Mouse (Mus musculus) fat pad, adult 2 months (tissue): ENCODE results near the gene Ncoa3.

Experiments used
- DNase-seq: peaks from one replicate; pipeline ENCODE4 v3.0.0-alpha.2; 2011; ENCODE audit warnings: low read depth, low spot score; ENCODE audit errors: extremely low read depth

Ncoa3 gene

GRCm38 (mm10) chr2:165969961-165970360 lies 22.5 kb upstream of the Ncoa3 start:
- no peak for DNase-seq

GRCm38 (mm10) chr2:165970767-165971166 lies 21.7 kb upstream of the Ncoa3 start:
- no peak for DNase-seq

DNA sequence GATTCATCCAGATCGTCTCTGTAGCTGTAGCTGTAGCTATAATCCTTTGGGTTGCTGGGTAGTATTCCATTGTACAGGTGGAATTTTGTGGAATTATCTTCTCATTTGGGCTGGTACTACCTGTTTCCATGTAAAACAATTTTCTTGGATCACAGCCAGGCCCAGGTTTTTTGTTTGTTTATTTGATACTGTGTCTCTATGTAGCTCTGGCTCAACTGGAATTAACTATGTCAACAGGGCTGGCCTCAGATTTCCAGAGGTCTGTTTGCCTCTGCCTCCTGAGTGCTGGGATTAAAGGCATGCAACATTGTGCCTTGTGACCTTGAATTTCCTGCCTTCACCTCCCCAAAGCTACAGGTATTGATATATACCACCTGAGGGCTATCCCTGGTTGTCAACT lies 18.1 kb upstream of the Ncoa3 start:
- DNase-seq = no peak

- no peak for DNase-seq
Measured at GRCm38 (mm10) chr2:165976186-165976585, 16.2 kb upstream of the Ncoa3 start.

DNA sequence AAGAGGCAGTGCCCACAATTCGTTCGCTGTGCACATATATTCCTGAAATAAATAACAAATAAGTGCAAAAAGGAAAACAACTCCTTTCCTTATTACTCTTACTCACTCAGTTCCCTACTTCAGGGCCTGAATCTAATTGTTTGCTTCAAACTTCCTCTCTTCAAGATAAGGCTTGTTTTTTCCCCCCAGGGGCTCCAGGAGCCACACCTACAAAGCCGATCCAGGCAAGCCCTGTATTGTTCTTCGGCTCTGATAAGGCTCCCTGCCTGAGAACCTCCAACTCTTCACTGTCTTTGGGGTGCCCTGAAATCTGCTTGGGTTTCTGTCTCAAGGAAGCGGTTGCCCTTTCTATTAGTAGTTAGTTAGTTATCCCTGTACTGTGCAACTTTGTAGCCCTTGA lies 15.6 kb upstream of the Ncoa3 start:
- DNase-seq = no peak

DNA sequence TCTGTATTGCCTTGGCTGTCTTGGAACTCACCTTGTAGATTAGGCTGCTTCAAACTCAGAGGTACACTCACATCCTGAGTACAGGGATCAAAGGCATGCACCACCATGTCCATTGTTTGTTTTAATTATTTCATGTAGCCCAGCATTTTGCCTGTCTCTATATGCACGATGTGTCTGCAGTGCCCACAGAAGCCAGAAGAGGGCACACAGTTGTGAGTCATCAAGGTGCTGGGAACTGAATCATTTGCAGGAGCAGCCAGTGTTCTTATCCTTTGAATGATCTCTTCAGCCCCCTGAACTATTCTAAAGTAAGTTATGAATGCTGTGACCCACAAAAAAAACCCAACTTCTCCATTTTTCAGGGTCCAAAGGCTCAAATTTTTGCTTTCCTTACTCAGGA lies 14.3 kb upstream of the Ncoa3 start:
- DNase-seq = no peak

GRCm38 (mm10) chr2:165981248-165981977 lies 11.0 kb upstream of the Ncoa3 start:
- DNase-seq = no peak

DNA sequence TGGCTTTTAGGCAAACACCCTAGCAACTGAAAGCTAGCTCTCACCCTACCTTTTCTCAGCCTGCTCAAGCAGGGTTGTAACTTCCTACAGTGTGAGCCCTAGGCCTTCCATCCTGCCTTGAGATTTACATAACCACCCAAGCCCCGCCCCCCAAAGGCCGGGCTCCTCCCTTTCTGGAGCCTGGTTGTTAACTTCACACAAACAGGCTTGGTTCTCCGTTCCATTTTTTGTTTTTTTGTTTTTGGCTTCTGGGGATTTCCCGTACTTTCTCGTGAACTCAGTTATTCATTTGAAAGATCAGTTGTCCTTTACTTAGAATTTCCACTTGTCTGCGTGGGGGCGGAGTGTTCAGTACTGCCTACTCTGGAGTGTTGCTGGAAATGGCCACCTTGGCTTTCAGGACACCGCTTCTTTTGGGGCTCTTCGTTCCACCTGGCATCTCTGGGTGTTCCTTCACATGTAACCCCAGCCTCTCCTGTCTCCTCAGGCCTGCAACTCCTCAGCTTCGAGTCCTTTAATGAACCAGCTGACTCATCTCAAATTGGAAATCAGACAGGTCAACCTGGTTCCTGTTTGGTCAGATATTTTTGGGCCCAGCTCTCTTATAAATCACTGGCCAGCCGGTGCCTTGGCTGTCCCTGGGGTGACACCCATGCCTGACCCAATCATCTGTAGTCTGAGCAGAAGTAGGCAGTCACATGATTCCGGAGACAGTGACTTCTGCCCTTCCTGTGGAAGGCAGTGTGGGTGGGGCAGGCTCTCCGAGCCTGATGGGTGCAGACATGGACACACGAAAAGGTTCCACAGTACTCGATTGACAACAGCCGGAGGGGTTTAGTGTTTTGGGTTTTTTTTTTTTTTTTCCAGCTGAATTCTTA lies 9.7 kb upstream of the Ncoa3 start:
- peak; percentile 96 for DNase-seq

DNA sequence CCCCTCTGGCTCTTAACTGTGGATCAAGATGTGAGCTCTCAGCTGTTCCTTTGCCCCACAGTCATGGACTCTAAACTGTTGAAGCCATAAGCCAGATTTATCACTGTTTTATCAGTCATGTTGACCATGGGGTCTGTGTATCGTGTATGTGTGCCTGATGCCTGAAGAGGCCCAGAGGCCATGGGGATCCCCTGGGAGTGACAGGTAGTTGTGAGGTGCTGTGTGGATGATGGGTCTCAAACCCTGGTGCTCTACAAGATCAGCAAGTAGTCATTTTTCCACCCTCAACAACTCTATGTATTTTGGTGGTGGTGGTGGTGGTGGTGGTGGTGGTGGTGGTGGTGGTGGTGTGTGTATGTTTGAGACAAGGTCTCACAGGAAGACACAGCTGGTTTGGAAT lies 8.1 kb upstream of the Ncoa3 start:
- DNase-seq = no peak

- DNase-seq = no peak
Measured at GRCm38 (mm10) chr2:165984891-165985290, 7.5 kb upstream of the Ncoa3 start.

DNA sequence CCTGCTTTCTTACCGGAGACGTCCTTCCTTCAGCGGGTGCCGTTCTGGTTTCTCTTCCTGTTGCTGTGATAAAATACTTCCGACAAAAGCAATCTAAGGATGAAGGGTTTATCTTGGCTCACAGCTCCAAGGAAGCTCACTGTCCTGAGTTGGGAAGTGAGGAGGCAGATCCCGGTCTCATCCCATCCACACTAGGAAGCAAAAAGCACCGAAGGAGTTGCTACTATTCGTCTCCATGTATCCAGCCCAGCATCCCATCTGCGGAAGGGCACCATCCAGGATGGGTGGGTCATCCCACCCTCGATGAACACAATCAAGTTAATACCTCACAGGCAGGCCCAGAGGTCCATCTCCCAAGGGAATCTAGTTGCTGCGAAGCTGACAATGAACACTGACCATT lies 6.9 kb upstream of the Ncoa3 start:
- DNase-seq = no peak

- DNase-seq = no peak
Measured at GRCm38 (mm10) chr2:165986921-165987453, 5.4 kb upstream of the Ncoa3 start.

- no peak for DNase-seq
Measured at GRCm38 (mm10) chr2:165993173-165993900, 901 bp downstream of the Ncoa3 start.

- DNase-seq = no peak
Measured at GRCm38 (mm10) chr2:165994341-165994740, 1.9 kb downstream of the Ncoa3 start.

DNA sequence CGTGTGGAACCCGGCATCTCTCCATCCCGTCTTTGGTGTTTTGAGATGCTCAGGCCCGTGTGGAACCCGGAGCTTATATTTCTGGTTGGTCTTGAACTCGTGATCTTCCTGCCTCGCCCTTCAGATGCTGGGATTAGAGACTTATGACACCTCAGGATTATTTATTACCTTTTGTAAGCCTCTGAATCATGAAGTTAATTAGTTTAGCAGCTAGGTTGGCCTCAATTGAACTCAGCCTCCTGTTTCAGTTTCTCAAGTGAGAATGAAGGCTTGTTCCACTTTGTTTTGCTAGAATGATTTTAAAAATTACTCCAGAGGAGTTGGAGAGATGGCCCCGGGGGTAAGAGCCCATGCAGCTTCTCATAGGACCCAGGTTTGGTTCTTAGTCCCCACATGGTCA lies 3.3 kb downstream of the Ncoa3 start:
- DNase-seq = no peak

DNA sequence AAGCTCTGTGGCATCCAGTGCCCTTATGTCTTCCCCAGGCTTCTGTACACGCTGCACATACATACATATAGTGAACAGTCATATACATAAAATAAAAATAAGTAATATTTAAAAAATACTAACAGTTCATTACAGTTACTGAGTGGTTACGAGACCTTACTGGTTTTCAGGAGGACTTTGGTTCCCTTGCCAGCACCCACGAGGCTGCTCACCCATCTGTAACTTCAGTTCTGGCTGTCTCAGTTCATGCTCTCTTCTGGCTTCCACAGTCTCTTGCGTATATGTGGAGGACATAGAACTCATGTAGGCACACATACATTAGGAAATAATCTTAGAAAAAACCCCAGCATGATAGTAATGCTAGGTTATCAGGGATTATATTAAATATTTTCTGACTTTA lies 3.7 kb downstream of the Ncoa3 start:
- DNase-seq = no peak

GRCm38 (mm10) chr2:165997256-165997967 lies 5.0 kb downstream of the Ncoa3 start:
- DNase-seq = no peak

DNA sequence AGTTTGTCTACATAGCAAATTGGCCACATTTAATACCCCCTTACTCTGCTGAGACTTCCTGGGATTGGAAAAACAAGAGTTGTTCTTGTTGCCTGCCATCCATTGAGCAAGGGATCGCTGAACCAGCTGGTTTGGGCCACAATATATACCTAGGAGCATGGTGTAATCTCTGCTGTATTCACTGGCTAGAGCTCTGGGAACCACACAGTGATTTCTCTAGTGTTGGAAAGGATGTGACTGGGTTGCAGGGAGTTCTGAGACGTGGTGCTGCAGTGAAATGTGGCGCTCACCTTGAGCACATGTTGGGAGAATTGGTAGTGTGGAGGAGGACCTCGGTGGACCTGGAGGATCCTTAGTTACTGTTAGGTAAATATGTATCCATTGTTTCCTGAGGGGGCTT lies 6.5 kb downstream of the Ncoa3 start:
- peak; percentile 78 for DNase-seq

DNA sequence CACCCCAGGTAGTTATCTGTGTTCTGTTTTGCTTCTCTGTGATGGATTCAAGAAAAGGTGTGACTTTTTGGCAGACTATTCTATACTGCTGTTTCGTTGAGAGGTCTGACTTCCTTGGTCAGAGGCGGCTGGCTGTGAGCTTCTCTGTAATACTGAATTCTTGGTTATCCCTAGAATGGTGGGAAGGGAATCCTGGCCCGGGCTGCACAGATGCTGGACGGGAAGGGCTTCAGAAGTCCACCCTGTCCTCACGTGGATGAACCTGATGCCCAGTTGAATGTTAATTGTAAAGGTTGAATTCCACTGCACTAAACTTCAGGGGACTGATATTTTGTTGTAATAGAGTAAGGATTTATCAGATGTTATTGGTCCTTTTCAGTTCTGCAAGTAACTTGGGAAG lies 7.4 kb downstream of the Ncoa3 start:
- DNase-seq = no peak

DNA sequence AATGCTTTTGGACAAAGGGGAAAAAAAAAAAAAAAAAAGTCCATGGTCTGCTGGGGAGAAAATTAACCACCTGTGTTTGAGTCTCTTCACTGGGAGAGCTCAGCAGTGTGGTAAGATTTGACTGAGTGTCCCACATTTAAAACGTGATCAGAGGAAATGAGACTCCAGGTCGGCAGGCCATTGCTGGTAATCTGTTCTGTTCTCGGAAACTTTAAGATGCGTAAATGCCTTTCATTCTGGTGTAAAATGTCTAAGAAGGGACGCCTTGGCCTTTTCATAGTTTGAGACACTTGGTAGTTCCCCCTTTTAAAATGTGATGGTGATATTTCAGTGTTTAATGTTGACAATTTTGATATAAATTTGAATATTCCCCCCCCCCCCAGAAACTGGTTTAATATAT lies 7.8 kb downstream of the Ncoa3 start:
- no peak for DNase-seq

GRCm38 (mm10) chr2:166000769-166001168 lies 8.3 kb downstream of the Ncoa3 start:
- DNase-seq = no peak
